Mouse (Mus musculus): ENCODE measurements around the gene Tmem206. TPM values are rescaled to one million over a fixed set of nuclear protein-coding genes. Genes with fewer than 3 reads are reported as not detected.

The Tmem206 gene
- polyA plus RNA-seq, 1 experiment from 2014 or later, result 57.0 TPM

DNA sequence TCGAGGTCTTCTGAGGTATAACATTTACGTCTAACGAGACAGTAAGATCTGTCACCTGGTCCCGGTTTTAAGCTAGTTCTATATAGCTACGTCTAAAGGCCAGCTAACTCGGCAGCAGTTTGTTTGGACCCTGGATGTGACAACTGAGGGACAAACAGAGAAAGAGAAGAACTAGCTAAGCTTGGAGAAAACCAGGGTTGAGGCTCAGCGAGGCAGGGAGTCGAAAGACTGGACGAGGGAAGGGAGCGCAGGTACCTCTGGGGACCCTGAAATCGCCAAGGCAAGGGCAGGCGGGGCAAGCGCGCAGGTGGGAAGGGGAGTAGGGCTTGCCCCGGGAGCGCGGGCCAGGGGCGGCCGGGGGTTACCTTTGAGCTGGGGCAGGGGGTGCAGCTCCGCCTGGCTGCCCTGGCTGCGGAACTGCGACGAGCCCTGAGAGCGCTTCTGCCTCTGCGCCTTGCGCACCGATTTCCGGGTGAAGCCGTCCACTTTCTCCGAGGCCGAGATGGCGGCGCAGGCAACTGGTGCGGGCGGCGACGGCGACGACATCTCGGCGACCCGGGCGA is 70.2 kb downstream of the Tmem206 start:
- 1% methylated on average over 42 of the region's 43 CpGs for WGBS
- DNase-seq (ENCODE audit: low spot score) (peak; percentile 23), ATAC-seq (no peak)
- Histone ChIP-seq H3K9ac (ENCODE audit: low read length) (peak overlapping the region; percentile 71), H3K27ac (ENCODE audit: low read depth, low read length) (peak overlapping the region; percentile 78; the same call in 1 of the 2 replicates), H3K27me3 (replicated peaks; ENCODE audit: control insufficient read depth, insufficient read depth, low read length) (no peaks in the 10 kb centered on the region), H3K36me3 (ENCODE audit: control insufficient read depth, insufficient read depth, low read length) (no peaks in the 10 kb centered on the region), H3K4me3 (ENCODE audit: low read depth, low read length) (peak overlapping the region; percentile 66), H3K9me3 (replicated peaks; ENCODE audit: control insufficient read depth, low read length) (no peaks in the 10 kb centered on the region), H3K4me1 (ENCODE audit: control insufficient read depth, insufficient read depth, low read length) (peaks cover 6% of the 10 kb centered on the region; the same call in 1 of the 2 replicates), H3K4me2 (ENCODE audit: low read length) (peak overlapping the region; percentile 68)

DNA sequence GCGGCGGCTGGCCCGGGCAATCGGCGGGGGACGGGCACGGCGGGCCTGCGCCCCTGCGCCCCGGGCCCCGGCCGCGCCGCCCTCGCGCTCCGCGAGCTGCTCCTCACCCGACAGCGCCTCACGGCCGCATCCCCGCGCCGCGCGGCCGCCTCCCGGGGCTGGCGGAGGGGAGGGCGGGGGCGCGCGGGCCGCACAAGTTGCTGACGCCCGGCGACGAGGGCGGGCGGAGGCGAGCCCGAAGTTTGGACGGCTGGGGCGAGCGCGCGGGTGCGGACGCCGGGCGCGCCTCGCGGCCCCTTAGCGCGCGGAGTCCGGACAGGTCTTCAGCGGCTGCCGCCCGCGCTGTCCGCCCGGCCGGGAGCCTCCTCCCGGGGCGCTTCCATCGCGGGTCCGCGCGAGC is 70.7 kb downstream of the Tmem206 start:
- ATAC-seq, result peak; percentile 19

DNA sequence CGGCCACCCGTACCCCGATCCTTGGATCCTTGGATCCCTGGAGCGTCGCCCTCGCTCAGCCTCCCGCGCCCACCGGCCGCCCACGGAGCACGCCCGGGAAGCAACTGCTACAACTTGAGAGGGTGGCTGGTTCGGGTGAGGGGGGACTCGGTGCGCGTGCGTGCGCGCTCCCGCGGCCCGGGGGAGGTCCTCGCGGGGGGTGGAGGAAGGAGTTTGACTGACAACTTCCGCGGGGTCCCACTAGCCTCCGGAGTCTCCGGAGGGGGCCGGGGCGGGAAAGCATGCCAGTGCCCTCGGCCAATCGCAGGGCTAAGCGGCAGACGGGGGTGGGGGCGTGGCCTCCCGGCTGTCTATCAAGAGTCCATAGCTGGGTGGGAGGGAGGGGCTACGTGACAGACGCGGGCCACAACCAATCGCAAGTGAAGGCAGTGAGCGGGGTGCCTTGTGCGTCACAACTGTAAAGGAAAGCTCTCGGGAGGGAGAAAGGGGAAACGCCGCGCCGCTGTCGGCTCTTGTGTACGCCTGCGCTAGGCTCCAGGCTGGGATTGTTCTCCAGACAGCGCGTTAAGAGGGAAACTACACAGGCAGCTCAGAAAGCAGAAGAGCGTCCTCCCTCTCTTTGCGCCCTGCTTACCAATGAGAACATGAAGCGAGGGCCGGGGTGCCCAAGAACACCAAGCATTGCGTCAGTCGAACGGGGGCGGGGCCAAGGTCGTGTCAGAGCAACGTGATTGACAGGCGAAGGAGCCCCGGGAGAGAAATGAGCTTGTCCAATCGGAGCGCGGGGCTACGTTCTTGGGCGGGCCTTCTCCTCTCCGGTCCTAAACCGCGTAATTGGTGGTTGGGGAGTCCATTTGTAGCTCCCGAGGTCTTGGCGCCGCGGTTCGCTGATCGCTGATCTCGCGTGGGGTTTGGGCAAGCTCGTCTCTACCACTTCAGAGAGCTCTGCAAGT is 71.5 kb downstream of the Tmem206 start:
- under 1% methylated on average over 70 of the region's 82 CpGs for WGBS
- Histone ChIP-seq H3K4me3 (ENCODE audit: low read depth, low read length) (peak overlapping the region; percentile 66), H3K4me2 (ENCODE audit: low read length) (peak overlapping the region; percentile 68), H3K9ac (ENCODE audit: low read length) (peak overlapping the region; percentile 71), H3K27ac (ENCODE audit: low read depth, low read length) (peak overlapping the region; percentile 94), H3K4me1 (ENCODE audit: control insufficient read depth, insufficient read depth, low read length) (peaks cover 6% of the 10 kb centered on the region; the same call in 1 of the 2 replicates), H3K9me3 (replicated peaks; ENCODE audit: control insufficient read depth, low read length) (no peaks in the 10 kb centered on the region), H3K27me3 (replicated peaks; ENCODE audit: control insufficient read depth, insufficient read depth, low read length) (no peaks in the 10 kb centered on the region), H3K36me3 (ENCODE audit: control insufficient read depth, insufficient read depth, low read length) (no peaks in the 10 kb centered on the region)
- ATAC-seq (peak; percentile 97), DNase-seq (ENCODE audit: low spot score) (peak; percentile 99)

More for the DNA sequence above, 70.7 kb downstream of the Tmem206 start:
- peak overlapping the region; percentile 66 for H3K4me3 ChIP-seq (ENCODE audit: low read depth, low read length)
- DNase-seq (ENCODE audit: low spot score), result peak; percentile 47
- peak overlapping the region; percentile 68 for H3K4me2 ChIP-seq (ENCODE audit: low read length)
- peak overlapping the region; percentile 78 for H3K27ac ChIP-seq (ENCODE audit: low read depth, low read length)
- no peaks in the 10 kb centered on the region for H3K36me3 ChIP-seq (ENCODE audit: control insufficient read depth, insufficient read depth, low read length)
- peaks cover 6% of the 10 kb centered on the region; the same call in 1 of the 2 replicates for H3K4me1 ChIP-seq (ENCODE audit: control insufficient read depth, insufficient read depth, low read length)
- peak overlapping the region; percentile 71 for H3K9ac ChIP-seq (ENCODE audit: low read length)
- under 1% methylated on average over 42 of the region's 74 CpGs for WGBS
- no peaks in the 10 kb centered on the region for H3K27me3 ChIP-seq (replicated peaks; ENCODE audit: control insufficient read depth, insufficient read depth, low read length)
- H3K9me3 ChIP-seq (replicated peaks; ENCODE audit: control insufficient read depth, low read length), result no peaks in the 10 kb centered on the region

Other genes starting within 250 kb of the Tmem206 start
- gene Batf3, start 228.1 kb upstream of the Tmem206 start, polyA plus RNA-seq (2014; fragmentation: Nextera tagmentation; extraction: Ambion mirVana), result 1.6 and 1.8 TPM in 2 replicates
- gene Fam71a, start 161.1 kb upstream of the Tmem206 start, polyA plus RNA-seq (2014; fragmentation: Nextera tagmentation; extraction: Ambion mirVana), result not detected in 2 replicates
- gene Atf3, start 107.9 kb upstream of the Tmem206 start, polyA plus RNA-seq (2014; fragmentation: Nextera tagmentation; extraction: Ambion mirVana), result 0.98 and 1.5 TPM in 2 replicates
- 125 and 128 TPM in 2 replicates for gene Nenf, start 7.7 kb upstream of the Tmem206 start, polyA plus RNA-seq (2014; fragmentation: Nextera tagmentation; extraction: Ambion mirVana)
- gene Ppp2r5a, start 77.4 kb downstream of the Tmem206 start, polyA plus RNA-seq (2014; fragmentation: Nextera tagmentation; extraction: Ambion mirVana), result 10.5 and 11.8 TPM in 2 replicates
- 17.9 and 19.2 TPM in 2 replicates for gene Dtl, start 249.6 kb downstream of the Tmem206 start, polyA plus RNA-seq (2014; fragmentation: Nextera tagmentation; extraction: Ambion mirVana)
- 31.1 and 38.0 TPM in 2 replicates for gene Ints7, start 249.7 kb downstream of the Tmem206 start, polyA plus RNA-seq (2014; fragmentation: Nextera tagmentation; extraction: Ambion mirVana)

Measured in forebrain, embryonic 14.5 days (tissue).